Mouse (Mus musculus): ENCODE data around the gene Myom1. TPM values are rescaled to one million over a fixed set of nuclear protein-coding genes. Genes with fewer than 3 reads are reported as not detected.
A peak's percentile ranks its signal among the peaks of the same experiment; 100 is the strongest.

Myom1 gene
- polyA plus RNA-seq, 1 experiment from 2014 or later = 5.7 TPM

GRCm38 (mm10) chr17:71135866-71136265 lies 133.4 kb downstream of the Myom1 start:
- Histone ChIP-seq H3K9me3 (ENCODE audit: low read depth, low read length) (no peaks in the 10 kb centered on the region), H3K36me3 (ENCODE audit: insufficient read depth) (no peaks in the 10 kb centered on the region), H3K4me1 (ENCODE audit: insufficient read depth) (no peaks in the 10 kb centered on the region; the same call in 1 of the 2 replicates), H3K4me3 (ENCODE audit: low read depth, low read length) (no peak overlapping the region), H3K9ac (no peak overlapping the region), H3K27me3 (ENCODE audit: insufficient read depth, low read length) (no peaks in the 10 kb centered on the region), H3K27ac (ENCODE audit: low read depth) (no peak overlapping the region), H3K4me2 (no peak overlapping the region)
- WGBS = 80% methylated on average over 5 of the region's 5 CpGs
- ATAC-seq (ENCODE audit: insufficient read depth) = no peak
- no peak for DNase-seq
- TF ChIP-seq CTCF (IDR thresholded peaks at IDR 0.05; ENCODE audit: low read depth) = no peak

- Histone ChIP-seq H3K27me3 (ENCODE audit: insufficient read depth, low read length) (no peaks in the 10 kb centered on the region), H3K36me3 (ENCODE audit: insufficient read depth) (no peaks in the 10 kb centered on the region), H3K9ac (no peak overlapping the region), H3K4me3 (ENCODE audit: low read depth, low read length) (no peak overlapping the region), H3K4me2 (no peak overlapping the region), H3K27ac (ENCODE audit: low read depth) (no peak overlapping the region), H3K4me1 (ENCODE audit: insufficient read depth) (no peaks in the 10 kb centered on the region; the same call in 1 of the 2 replicates), H3K9me3 (ENCODE audit: low read depth, low read length) (no peaks in the 10 kb centered on the region)
- TF ChIP-seq CTCF (IDR thresholded peaks at IDR 0.05; ENCODE audit: low read depth) = no peak
- DNase-seq (no peak), ATAC-seq (ENCODE audit: insufficient read depth) (peak; percentile 30; the same call in 1 of the 2 replicates)
- 54% methylated on average over 16 of the region's 16 CpGs for WGBS
Measured at GRCm38 (mm10) chr17:71136384-71137333, 134.2 kb downstream of the Myom1 start.

GRCm38 (mm10) chr17:71137334-71137721 lies 134.9 kb downstream of the Myom1 start:
- 73% methylated on average over 2 of the region's 2 CpGs for WGBS
- ATAC-seq (ENCODE audit: insufficient read depth) (peak; percentile 60; the same call in 1 of the 2 replicates), DNase-seq (no peak)
- no peaks in the 10 kb centered on the region for H3K36me3 ChIP-seq (ENCODE audit: insufficient read depth)
- no peak for TF ChIP-seq CTCF (IDR thresholded peaks at IDR 0.05; ENCODE audit: low read depth)
- H3K9me3 ChIP-seq (ENCODE audit: low read depth, low read length) = no peaks in the 10 kb centered on the region
- H3K4me1 ChIP-seq (ENCODE audit: insufficient read depth) = no peaks in the 10 kb centered on the region; the same call in 1 of the 2 replicates
- no peaks in the 10 kb centered on the region for H3K27me3 ChIP-seq (ENCODE audit: insufficient read depth, low read length)
- H3K4me3 ChIP-seq (ENCODE audit: low read depth, low read length) = no peak overlapping the region
- H3K27ac ChIP-seq (ENCODE audit: low read depth) = no peak overlapping the region
- H3K4me2 ChIP-seq = no peak overlapping the region
- H3K9ac ChIP-seq = no peak overlapping the region

- Histone ChIP-seq H3K9me3 (ENCODE audit: low read depth, low read length) (no peaks in the 10 kb centered on the region), H3K4me3 (ENCODE audit: low read depth, low read length) (no peak overlapping the region), H3K4me1 (ENCODE audit: insufficient read depth) (no peaks in the 10 kb centered on the region), H3K27me3 (ENCODE audit: insufficient read depth, low read length) (no peaks in the 10 kb centered on the region), H3K36me3 (ENCODE audit: insufficient read depth) (no peaks in the 10 kb centered on the region), H3K9ac (no peak overlapping the region), H3K27ac (ENCODE audit: low read depth) (no peak overlapping the region), H3K4me2 (no peak overlapping the region)
- no peak for TF ChIP-seq CTCF (IDR thresholded peaks at IDR 0.05; ENCODE audit: low read depth)
- DNase-seq (no peak), ATAC-seq (ENCODE audit: insufficient read depth) (no peak)
- WGBS = 76% methylated on average over 4 of the region's 4 CpGs
Measured at GRCm38 (mm10) chr17:71142068-71142467, 139.6 kb downstream of the Myom1 start.

- Histone ChIP-seq H3K27me3 (ENCODE audit: insufficient read depth, low read length) (no peaks in the 10 kb centered on the region), H3K36me3 (ENCODE audit: insufficient read depth) (no peaks in the 10 kb centered on the region), H3K9ac (no peak overlapping the region), H3K27ac (ENCODE audit: low read depth) (no peak overlapping the region), H3K4me3 (ENCODE audit: low read depth, low read length) (no peak overlapping the region), H3K9me3 (ENCODE audit: low read depth, low read length) (no peaks in the 10 kb centered on the region), H3K4me1 (ENCODE audit: insufficient read depth) (no peaks in the 10 kb centered on the region), H3K4me2 (no peak overlapping the region)
- no peak for ATAC-seq (ENCODE audit: insufficient read depth)
- no peak for TF ChIP-seq CTCF (IDR thresholded peaks at IDR 0.05; ENCODE audit: low read depth)
- WGBS = 75% methylated on average over 4 of the region's 4 CpGs
- DNase-seq = no peak
Measured at GRCm38 (mm10) chr17:71143155-71143554, 140.7 kb downstream of the Myom1 start.

- Histone ChIP-seq H3K9ac (no peak overlapping the region), H3K27ac (ENCODE audit: low read depth) (no peak overlapping the region), H3K4me3 (ENCODE audit: low read depth, low read length) (no peak overlapping the region), H3K4me2 (no peak overlapping the region), H3K9me3 (ENCODE audit: low read depth, low read length) (no peaks in the 10 kb centered on the region), H3K36me3 (ENCODE audit: insufficient read depth) (no peaks in the 10 kb centered on the region), H3K27me3 (ENCODE audit: insufficient read depth, low read length) (no peaks in the 10 kb centered on the region), H3K4me1 (ENCODE audit: insufficient read depth) (no peaks in the 10 kb centered on the region)
- no peak for TF ChIP-seq CTCF (IDR thresholded peaks at IDR 0.05; ENCODE audit: low read depth)
- DNase-seq (no peak), ATAC-seq (ENCODE audit: insufficient read depth) (no peak)
- WGBS = 75% methylated on average over 19 of the region's 19 CpGs
Measured at GRCm38 (mm10) chr17:71144322-71145116, 142.1 kb downstream of the Myom1 start.

Measured in lung, embryonic 14.5 days (tissue).